Mouse (Mus musculus): ENCODE measurements around the gene Slc25a13.
A peak's percentile ranks its signal among the peaks of the same experiment; 100 is the strongest.

Slc25a13 gene

DNA sequence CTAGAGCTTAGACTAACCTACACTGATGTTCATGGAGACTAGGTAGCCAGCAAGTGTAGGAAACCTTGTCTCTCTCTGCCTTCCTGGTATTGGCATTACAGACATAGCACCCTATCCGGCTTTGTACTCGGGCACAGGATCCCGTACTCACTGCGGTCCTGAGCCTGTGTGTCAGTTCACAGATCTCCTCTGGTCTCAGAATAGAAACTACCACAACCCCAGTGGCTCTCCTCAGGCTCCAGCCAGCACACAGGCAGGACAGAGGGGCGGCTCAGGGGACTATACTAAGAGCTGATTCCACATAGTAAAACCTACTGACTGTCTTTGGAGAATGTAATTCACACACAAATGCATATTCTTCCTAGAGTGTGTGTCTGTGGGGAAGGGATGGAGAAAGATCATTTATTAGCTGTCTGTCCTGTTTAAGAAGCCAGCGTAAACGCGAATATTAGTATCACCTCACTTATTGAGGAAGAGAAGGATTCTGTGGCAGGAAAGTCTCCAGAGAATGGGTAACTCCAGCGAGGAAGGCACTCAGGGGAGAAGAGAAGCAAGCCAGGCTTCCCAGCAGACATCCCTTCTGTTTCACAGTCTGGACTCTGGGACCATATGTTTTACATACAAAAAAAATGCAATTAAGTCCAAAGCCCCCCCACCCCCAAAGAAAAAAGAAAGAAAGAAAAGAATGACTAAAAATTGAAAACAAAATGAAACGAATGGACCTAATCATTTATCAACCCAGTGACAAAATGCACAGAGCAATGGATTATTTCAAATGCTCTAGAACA, 49.4 kb downstream of the Slc25a13 start:
- no peak for DNase-seq (ENCODE audit: low spot score)

GRCm38 (mm10) chr6:6162993-6163623, 53.9 kb downstream of the Slc25a13 start:
- DNase-seq (ENCODE audit: low spot score): no peak

DNA sequence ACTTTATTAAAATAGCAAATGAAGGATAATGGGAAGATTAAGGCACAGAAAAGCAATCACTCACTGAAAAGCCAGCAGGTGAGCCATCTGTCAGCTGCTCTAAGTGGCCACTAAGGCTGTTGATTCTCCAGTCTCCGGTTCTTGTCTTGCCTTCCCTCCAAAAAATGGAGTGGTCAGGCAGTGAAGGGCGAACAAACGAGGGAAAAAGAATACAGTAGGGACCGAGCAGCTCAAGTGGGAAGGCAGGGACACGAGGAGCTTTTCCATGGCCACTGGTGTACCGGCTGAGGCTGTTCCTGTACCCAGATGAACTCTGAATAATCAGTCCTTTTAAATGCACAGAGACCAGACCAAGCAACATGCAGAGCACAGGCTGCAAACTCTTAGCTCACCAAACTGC, 54.8 kb downstream of the Slc25a13 start:
- no peak for DNase-seq (ENCODE audit: low spot score)

GRCm38 (mm10) chr6:6160645-6161426, 56.1 kb downstream of the Slc25a13 start:
- DNase-seq (ENCODE audit: low spot score): no peak

- DNase-seq (ENCODE audit: low spot score): peak; percentile 51
Measured at GRCm38 (mm10) chr6:6159221-6159859, 57.6 kb downstream of the Slc25a13 start.

GRCm38 (mm10) chr6:6153426-6153825, 63.5 kb downstream of the Slc25a13 start:
- DNase-seq (ENCODE audit: low spot score): no peak

GRCm38 (mm10) chr6:6150811-6151210, 66.2 kb downstream of the Slc25a13 start:
- no peak for DNase-seq (ENCODE audit: low spot score)

- DNase-seq (ENCODE audit: low spot score): no peak
Measured at GRCm38 (mm10) chr6:6149751-6150150, 67.2 kb downstream of the Slc25a13 start.

- DNase-seq (ENCODE audit: low spot score): no peak
Measured at GRCm38 (mm10) chr6:6149329-6149728, 67.6 kb downstream of the Slc25a13 start.

DNA sequence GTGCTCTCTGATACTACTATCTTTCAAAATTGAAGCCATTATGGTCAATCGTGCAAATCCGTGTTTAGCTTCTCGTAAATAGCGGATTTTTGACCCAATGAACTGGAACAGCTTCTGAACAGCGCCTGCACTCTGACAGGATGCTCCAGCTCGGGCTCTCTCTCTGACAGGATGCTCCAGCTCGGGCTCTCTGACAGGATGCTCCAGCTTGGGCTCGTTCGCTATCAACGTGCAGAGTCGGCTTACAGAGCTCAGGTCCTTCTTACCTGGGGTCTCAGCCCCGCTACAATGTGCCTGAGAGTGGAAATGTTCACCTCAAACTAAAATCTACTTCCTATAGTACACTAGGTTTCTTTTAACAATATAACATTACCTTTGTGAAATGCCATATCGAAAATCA, 71.6 kb downstream of the Slc25a13 start:
- no peak for DNase-seq (ENCODE audit: low spot score)

DNA sequence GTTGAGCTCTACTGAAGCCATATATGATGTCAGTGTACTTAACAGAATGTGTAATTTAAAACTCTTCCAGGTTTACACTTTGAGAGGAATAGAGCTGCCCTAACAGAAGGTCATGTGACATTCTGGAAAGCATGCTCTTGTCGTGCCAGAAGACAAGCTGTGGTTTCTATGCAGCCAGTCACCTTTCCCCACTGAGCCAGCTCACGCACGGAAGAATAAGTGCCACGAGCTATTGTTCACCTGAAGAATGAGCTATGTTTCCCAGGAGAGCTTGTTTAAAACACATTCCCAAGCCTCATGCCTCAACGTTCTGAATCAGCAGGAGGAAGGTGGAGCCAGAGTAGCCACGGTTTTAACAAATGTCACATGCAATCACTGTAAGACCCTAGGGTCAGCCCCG, 73.4 kb downstream of the Slc25a13 start:
- no peak for DNase-seq (ENCODE audit: low spot score)

- no peak for DNase-seq (ENCODE audit: low spot score)
Measured at GRCm38 (mm10) chr6:6140370-6140769, 76.6 kb downstream of the Slc25a13 start.

DNA sequence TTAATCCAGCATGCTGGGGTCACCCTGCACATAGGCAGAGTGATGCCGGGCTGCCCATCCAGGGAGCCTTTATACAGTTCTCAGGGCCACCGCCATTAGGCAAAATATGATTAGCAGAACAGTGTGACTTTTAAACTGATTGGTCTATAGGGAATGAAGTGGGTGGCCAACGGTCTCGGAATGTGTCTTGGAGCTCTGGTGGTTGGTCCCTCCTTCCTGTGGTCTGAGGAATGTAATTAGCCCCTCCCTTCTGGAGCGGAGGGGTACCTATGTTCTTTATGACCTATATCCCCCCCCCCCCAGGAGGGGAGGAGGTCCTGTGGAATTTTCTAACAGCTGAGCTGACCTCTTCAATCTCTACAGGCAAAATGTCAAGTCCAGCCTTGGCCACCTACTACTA, 77.9 kb downstream of the Slc25a13 start:
- DNase-seq (ENCODE audit: low spot score): no peak

DNA sequence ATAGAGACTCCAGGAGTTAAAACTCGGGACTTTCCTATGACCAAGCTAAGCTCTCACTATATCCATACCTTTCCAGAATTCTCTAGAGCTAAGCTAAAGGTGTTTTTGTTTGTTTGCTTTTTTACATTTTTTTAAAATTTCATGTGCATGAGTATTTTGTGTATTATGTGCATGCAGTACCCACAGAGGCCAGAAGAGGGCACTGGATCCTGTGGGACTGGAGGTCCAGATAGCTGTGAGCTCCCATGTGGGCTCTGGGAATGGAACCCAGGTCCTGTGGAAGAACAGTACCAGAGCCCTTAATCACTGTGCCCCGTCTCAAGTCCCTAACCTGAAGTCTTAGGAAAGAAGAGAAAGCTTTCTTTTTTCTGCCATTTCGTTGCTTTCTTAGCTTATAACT, 80.2 kb downstream of the Slc25a13 start:
- no peak for DNase-seq (ENCODE audit: low spot score)

- DNase-seq (ENCODE audit: low spot score): no peak
Measured at GRCm38 (mm10) chr6:6134935-6135334, 82.0 kb downstream of the Slc25a13 start.

DNA sequence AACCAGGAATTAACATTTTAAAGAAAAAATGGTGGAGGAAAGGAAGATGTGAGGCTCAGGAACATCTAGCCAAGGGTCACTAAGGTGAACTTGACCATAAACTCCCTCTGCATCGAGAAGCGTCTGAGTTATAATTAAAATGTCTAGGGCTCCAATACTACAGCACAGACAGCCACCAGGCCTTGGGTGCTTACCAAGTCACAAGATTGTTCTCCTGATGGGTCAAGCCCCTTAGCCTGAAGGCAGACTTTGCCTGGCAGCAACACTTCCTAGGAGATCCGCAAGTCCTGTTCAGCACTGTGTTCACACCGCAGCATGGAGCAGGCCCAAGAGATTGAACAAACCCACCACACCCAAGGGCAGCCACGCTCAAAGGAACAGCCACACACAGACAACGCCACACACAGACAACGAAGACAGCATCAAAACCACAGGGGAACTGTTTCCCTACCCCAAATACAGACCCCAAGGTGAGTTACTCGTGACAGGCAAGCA, 83.4 kb downstream of the Slc25a13 start:
- no peak for DNase-seq (ENCODE audit: low spot score)

DNA sequence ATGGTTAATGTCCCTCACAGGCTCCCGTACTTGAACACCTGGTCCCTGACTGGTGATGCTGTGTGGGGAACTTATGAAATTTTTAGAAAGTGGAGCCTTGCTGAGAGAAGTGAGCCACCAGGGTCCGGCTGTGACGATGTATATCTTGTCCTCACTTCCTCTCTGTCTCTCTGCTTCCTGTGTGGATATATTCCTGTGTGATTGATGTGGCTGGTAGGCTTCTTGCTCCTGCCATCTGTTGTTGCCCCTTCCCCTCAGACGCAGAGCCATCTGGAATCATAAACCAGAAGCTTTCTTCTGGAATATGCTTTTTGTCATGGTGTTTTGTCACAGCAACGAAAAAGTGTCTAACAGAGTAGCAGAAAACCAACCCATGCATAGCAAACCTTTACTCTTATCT, 84.9 kb downstream of the Slc25a13 start:
- DNase-seq (ENCODE audit: low spot score): no peak

GRCm38 (mm10) chr6:6125620-6126019, 91.4 kb downstream of the Slc25a13 start:
- DNase-seq (ENCODE audit: low spot score): no peak

GRCm38 (mm10) chr6:6121904-6122303, 95.1 kb downstream of the Slc25a13 start:
- no peak for DNase-seq (ENCODE audit: low spot score)

DNA sequence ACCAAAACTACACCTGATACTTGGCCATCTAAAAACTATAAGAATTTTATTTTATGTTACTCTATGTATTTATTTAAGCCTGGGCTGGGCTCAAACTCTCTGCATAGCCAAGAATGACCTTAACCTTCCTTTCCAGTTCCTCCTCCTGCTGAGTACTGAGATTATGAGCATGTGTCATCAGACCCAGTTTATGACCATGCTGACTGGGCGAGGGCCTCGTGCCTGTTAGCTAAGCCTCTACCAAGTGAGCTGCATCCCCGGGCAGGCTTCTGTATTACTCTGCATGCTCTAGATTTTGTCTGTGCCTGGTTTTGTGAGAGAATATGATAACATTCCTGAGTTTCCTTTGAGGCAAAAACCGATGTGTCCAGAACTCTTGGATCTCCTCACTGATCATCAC, 96.1 kb downstream of the Slc25a13 start:
- DNase-seq (ENCODE audit: low spot score): no peak

DNA sequence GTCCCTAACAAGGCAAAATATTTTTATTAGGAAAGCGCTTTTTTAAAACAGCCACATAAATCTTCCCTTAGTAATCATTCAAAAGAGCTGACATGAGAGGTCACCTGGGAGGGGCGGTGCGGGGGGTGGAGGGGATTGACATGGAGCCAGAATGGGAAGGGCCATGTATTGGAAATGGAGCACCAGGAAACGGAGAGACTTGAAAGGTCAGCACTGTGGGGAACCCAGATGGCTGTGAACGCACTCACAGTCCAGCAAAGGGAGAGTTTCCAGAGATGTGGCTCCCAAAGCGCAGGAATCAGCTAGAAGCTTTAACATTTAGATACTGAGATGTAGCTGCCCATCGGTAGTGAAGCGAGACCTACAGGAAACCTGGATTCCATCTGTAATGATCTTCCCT, 101.2 kb downstream of the Slc25a13 start:
- no peak for DNase-seq (ENCODE audit: low spot score)

GRCm38 (mm10) chr6:6113776-6114175, 103.2 kb downstream of the Slc25a13 start:
- no peak for DNase-seq (ENCODE audit: low spot score)
